Mouse (Mus musculus): ENCODE measurements around the gene Opa1.

Gene Opa1

GRCm38 (mm10) chr16:29579167-29579786, at the start of gene Opa1:
Opa1 (plus strand) TSS chr16:29579334.
- peak; percentile 97 to 98 for DNase-seq

DNA sequence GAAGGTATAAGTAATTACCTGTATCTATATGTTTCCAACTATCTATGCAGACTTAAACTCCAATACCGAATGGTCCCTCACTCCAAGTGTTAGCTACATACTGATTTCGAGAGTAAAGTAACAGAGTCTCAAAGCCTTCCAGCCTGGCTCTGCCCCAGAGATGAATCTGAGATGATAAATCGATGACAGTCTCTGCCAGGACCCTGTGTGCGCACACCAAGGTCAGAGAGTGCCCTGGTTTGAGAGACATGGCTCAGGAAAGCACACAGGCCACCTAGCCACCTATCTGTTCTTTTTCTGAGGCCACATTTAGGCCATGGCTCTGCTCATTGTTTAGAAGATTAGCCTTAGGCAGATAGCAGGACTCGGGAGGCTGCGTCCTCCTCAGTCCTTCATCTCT, 45.5 kb upstream of the Opa1 start:
- no peak for DNase-seq

DNA sequence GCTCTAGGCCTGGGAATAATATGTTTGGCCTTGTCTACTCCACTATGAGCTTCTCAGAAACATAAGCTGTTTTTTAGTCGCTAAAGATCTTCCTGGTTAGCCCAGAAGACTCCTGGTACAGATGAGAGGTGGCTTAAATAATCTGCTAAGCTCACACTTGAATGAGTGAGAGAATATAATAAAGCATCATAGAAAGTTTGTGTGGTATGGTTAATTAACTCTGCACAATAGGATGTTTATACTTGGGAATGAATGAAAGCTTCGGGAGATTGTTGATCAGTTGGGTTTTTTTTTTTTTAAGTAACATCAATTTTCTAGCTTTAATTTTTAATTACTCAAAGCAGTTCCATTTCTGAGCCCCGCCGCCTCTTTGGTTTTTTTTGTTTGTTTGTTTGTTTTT, 43.3 kb upstream of the Opa1 start:
- no peak for DNase-seq

- DNase-seq = peak in 1 of 2 experiments; percentile 38
These were observed 42.5 kb upstream of the Opa1 start for GRCm38 (mm10) chr16:29536411-29537204.

DNA sequence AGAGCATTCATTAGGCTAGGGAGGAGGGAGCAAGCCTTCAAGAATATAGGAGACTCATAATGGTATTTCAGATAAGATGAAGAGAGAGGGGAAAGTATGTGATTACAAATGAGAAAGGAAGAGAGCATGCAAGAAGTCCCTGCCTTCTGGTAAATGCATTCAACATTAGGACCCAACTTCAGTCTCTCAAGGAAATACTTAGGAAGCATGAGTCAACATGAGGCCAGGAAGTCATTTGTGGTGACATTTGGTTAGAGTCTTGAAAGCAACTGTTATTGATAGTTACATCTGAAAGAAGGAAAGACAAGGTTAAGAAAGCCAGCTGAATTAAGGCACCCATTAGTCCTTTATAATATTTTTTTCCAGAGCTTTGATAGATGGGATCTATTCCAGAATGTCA, 39.2 kb upstream of the Opa1 start:
- DNase-seq = no peak

- peak; percentile 70 to 73 for DNase-seq
These were observed 37.9 kb upstream of the Opa1 start for GRCm38 (mm10) chr16:29541261-29541683.

DNA sequence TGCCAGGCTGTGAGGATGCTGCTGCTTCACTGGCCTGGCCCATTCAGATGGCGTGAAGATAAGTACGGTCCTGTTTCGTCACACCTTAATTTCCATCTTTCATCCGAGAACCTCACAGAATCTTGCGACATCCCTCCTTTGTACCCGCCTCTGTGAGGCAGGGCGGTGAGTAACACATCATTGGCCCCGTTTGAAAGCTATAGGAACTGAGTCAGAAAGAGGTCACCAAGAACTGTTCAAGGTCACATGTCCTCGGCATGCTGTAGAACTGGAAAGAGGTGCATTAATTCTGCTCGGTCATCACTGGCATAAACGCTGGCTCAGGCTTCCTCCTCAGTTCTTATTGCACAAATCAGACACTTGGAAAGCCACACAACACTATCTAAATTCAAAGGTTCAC, 34.3 kb upstream of the Opa1 start, which contains the start of gene Atp13a4:
Gene Atp13a4, minus strand, starts transcription at position 36 of the 400 bp plus-strand sequence.
- no peak for DNase-seq

GRCm38 (mm10) chr16:29559667-29560066, 19.5 kb upstream of the Opa1 start:
- no peak for DNase-seq

DNA sequence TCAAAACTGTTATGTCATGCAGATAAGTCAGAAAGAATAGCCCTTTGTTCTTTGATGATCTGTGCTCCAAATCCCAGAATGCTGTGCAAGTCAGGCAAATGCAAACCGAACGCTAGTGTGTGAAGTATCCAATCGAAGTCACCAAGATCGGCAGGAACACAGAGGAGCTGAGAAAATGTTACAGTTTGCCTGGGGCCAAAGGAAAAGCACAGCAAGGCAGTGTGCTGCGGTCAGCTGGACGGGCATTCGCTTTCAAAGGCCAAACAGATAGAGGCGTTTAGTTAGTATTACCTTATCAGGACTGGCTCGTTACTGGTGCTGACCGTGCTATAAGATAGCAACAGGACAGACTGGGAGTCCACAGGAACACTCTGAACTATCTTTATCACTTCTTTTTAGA, 18.7 kb upstream of the Opa1 start:
- no peak for DNase-seq

DNA sequence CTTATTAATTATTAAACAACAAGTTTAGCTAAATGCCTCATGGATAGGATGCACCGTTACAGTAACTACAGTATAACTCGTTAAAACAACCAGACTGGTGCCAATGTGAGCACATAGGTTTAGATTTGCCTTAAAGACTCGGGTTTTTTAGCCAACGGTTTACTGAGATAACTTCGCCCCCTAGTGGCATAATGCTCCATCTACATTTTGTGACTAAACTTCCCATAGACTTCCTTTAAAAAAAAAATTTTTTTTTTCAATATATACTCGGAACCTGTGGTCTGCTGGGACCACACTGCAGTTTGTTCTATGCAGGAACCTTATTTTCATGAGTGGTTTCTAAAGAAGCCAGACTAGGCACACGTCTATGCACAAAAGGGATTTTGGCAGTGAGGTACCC, 18.3 kb upstream of the Opa1 start:
- DNase-seq = peak; percentile 33 to 35

- no peak for DNase-seq
These were observed 5.1 kb upstream of the Opa1 start for GRCm38 (mm10) chr16:29574013-29574412.

- peak in 1 of 2 experiments; percentile 17 for DNase-seq
These were observed 3.5 kb upstream of the Opa1 start for GRCm38 (mm10) chr16:29575620-29576019.

DNA sequence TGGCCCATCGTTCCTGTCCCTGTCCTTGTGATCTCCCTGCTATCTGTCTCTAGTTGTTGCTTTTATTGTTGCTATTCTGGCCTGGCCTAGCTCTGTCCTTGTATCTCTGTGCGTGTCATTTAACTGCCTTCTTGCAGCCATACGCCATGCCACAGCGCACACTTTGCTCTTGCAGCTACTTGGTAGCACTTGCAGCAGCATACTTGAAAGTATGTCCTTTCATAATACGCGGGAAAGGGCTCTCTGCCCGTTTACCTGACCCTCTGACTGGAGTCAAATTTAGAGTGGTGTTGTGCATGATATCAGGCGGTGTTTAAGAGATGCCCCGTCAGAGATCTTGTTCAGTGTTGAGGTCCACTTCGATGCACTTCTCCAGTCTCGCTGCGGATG, 648 bp downstream of the Opa1 start:
- peak in 1 of 2 experiments; percentile 11 for DNase-seq

DNA sequence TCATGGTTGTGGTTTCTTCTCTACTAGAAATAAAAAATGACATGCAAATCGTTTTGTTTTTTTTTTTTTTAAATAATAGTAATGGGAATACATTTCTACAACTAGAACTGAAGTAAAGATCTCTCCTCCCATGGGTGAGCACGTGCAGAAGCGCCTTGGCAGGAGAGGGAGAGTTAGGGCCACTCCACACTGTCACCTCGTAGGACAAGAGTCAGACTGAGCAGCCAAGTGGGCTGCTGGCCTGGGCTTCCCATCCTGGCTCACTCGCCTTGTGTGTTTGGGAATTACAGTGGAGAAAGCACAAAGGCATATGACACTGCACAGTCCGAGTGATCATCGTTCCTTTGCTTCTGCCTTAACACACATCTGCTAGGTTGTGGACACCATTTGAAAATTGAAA, 13.0 kb downstream of the Opa1 start:
- DNase-seq = no peak

- DNase-seq = no peak
These were observed 18.0 kb downstream of the Opa1 start for GRCm38 (mm10) chr16:29597122-29597521.

DNA sequence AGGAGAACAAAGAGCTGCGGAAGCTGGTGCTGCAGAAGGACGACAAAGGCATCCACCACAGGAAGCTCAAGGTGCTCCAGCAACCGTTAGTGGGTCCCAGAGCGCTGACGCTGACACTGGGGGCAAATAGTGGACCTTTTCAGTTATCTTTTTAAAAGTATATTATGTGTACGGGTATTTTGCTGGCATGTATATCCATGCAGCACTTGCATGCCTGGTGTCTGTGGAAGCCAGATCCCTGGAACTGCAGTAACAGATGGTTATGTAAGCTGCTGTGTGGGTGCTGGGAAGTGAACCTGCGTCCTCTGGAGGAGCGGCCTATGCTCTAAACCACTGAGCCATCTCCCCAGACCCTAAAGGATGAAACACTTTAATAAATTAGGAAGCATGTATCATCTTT, 26.4 kb downstream of the Opa1 start:
- no peak for DNase-seq

DNA sequence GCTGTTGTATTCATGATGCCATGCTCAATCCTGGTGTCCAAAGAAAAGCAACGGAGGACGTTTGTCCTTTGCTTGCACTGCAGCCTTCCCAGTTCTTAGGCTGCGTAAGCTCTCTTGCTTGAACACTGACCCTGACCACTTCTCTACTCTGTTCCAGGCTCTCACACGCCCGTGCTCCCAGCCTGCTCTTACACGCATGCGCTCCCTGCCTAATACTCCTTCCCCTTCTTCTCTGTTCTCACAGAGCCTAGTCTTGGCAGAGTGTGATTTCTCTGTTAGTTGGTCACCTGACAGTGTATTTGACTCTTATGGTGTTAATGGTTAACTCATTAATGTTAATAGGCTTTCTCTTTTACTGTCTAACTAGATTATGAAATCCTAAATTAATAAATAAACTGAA, 28.0 kb downstream of the Opa1 start:
- peak; percentile 82 to 83 for DNase-seq

DNA sequence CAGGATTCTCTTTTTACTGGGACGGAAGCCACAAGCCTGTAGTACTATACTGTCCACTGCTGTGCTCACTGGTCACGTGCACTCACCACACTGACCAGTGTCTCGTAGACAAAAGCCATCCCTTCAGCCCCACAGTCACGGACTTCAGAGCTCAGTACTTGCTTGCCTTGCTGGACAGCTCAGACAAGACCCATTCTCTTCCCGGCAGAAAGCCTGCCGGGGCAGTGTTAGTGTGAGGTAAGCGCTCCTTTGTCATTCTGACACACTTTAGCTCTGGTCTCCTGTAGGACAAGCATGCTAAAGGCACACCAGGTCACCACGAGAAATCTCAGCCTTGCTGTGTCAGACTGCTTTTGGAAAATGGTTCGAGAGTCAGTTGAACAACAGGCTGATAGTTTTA, 35.6 kb downstream of the Opa1 start:
- DNase-seq = no peak

GRCm38 (mm10) chr16:29629053-29629452, 49.9 kb downstream of the Opa1 start:
- DNase-seq = no peak

GRCm38 (mm10) chr16:29635780-29636179, 56.6 kb downstream of the Opa1 start:
- no peak for DNase-seq

- no peak for DNase-seq
These were observed 63.2 kb downstream of the Opa1 start for GRCm38 (mm10) chr16:29642376-29642775.

- DNase-seq = no peak
These were observed 65.7 kb downstream of the Opa1 start for GRCm38 (mm10) chr16:29644871-29645270.

DNA sequence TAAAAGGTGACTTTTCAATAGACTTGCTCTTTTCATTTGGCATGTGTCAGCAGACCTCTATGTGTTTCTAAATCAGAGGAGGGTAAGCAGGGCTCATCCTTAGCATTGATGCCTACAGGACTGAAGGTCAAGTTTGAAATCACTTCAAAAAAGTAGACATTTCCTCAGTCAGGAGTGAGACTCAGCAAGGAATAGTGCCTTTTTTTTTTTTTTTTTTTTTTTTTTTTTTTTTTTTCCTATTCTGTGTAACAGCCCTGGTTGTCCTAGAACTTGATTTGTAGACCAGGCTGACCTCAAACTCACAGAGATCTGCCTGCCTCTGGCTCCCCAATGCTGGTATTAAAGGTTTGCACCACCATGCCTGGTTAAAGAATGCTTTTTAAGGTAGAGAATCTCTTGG, 67.1 kb downstream of the Opa1 start:
- no peak for DNase-seq

DNA sequence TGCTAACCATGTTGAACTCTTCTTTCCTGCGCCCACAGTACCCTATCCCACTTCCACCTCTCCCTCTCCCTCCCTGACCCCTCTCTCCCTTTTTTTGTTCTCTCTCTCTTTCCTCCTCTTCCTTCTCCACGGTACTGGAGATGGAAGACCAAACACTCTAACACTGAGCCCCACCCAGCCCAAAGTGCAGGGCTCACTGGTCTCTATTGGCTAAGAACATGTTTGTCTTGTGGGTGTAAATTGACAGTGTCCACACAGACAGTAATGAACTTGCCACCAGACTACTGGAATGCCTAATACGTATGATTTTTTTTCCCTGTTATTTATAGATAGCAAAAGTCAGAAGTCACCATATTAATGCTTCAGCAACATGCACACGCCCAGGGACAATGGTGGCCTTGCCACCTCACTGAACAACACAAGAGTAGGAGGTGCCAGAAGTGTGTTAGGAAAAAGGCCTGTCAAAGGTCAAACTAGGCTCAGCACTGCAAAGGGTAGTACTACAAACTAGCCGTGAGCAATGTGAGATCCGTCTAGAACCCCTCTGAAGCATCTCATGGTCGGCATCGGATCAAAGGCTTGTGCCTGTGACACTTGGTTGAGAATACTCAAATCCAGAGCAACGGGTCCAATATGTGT, 77.2 kb downstream of the Opa1 start:
- no peak for DNase-seq
